Mouse (Mus musculus): ENCODE results near the gene Slc35a3. TPM values are rescaled to one million over a fixed set of nuclear protein-coding genes. Genes with fewer than 3 reads are reported as not detected.

The Slc35a3 gene
- polyA plus RNA-seq, 1 experiment from 2014 or later: 7.8 TPM

GRCm38 (mm10) chr3:116620636-116621370, 91.8 kb downstream of the Slc35a3 start:
- Histone ChIP-seq H3K4me3 (no peak overlapping the region), H3K9me3 (no peaks in the 10 kb centered on the region), H3K36me3 (replicated peaks) (peaks cover 64% of the 10 kb centered on the region), H3K27me3 (replicated peaks; ENCODE audit: low read depth, poor library complexity, severe bottlenecking) (no peaks in the 10 kb centered on the region), H3K4me1 (no peaks in the 10 kb centered on the region), H3K27ac (replicated peaks) (no peak overlapping the region)
- 93% methylated on average over 7 of the region's 7 CpGs for WGBS
- no peak for DNase-seq (ENCODE audit: low spot score)

Other genes starting within 250 kb of the Slc35a3 start
- gene Rtca, start 204.6 kb downstream of the Slc35a3 start, polyA plus RNA-seq (2016; fragmentation: Nextera tagmentation; extraction: Ambion mirVana): 109 and 114 TPM in 2 replicates
- 12.3 and 12.5 TPM in 2 replicates for gene Dbt, start 199.8 kb downstream of the Slc35a3 start, polyA plus RNA-seq (2016; fragmentation: Nextera tagmentation; extraction: Ambion mirVana)
- gene Lrrc39, start 149.9 kb downstream of the Slc35a3 start, polyA plus RNA-seq (2016; fragmentation: Nextera tagmentation; extraction: Ambion mirVana): 0.70 and 0.75 TPM in 2 replicates
- gene Sass6, start 117.8 kb downstream of the Slc35a3 start, polyA plus RNA-seq (2016; fragmentation: Nextera tagmentation; extraction: Ambion mirVana): 38.5 and 39.6 TPM in 2 replicates
- 24.7 and 24.9 TPM in 2 replicates for gene Trmt13, start 98.2 kb downstream of the Slc35a3 start, polyA plus RNA-seq (2016; fragmentation: Nextera tagmentation; extraction: Ambion mirVana)
- 80.7 and 87.8 TPM in 2 replicates for gene Mfsd14a, start 50.2 kb downstream of the Slc35a3 start, polyA plus RNA-seq (2016; fragmentation: Nextera tagmentation; extraction: Ambion mirVana)
- not detected in 2 replicates for gene Gm43191, start 31.6 kb downstream of the Slc35a3 start, polyA plus RNA-seq (2016; fragmentation: Nextera tagmentation; extraction: Ambion mirVana)
- 9.9 and 10.2 TPM in 2 replicates for gene Agl, start 95.3 kb upstream of the Slc35a3 start, polyA plus RNA-seq (2016; fragmentation: Nextera tagmentation; extraction: Ambion mirVana)
- gene Frrs1, start 146.6 kb upstream of the Slc35a3 start, polyA plus RNA-seq (2016; fragmentation: Nextera tagmentation; extraction: Ambion mirVana): 13.8 and 15.1 TPM in 2 replicates

Data from embryonic facial prominence, embryonic 10.5 days (tissue).